8 mouse cellular contexts compared by ENCODE assay signal in genomic region chr17:15375701-15376493, GRCm38 (mm10). TPM values are rescaled to one million over a fixed set of nuclear protein-coding genes. Genes with fewer than 3 reads are reported as not detected.
DNase-seq lines count a peak whose midpoint lies in the region; ATAC-seq and TF ChIP-seq lines count a peak whose summit lies in the region.

No protein-coding gene starts in this region.

- peak overlapping the region; percentile 85 for H3K4me3 ChIP-seq in gastrocnemius, adult 2 months
- peak overlapping the region; percentile 67 for H3K4me3 ChIP-seq in hindbrain, embryonic 14.5 days (replicated peaks; ENCODE audit: low read length)

- no peaks in the 10 kb centered on the region for H3K27me3 ChIP-seq in hindbrain, embryonic 14.5 days (ENCODE audit: control insufficient read depth, insufficient read depth, low read length)

- H3K27ac ChIP-seq in gastrocnemius, adult 2 months: peak overlapping the region; percentile 88
- peak overlapping the region; percentile 93 for H3K27ac ChIP-seq in hindbrain, embryonic 14.5 days

- H3K4me2 ChIP-seq in hindbrain, embryonic 14.5 days (replicated peaks): peak overlapping the region; percentile 82

- peaks cover 18% of the 10 kb centered on the region for H3K36me3 ChIP-seq in hindbrain, embryonic 14.5 days (replicated peaks; ENCODE audit: control insufficient read depth, insufficient read depth)

- H3K9me3 ChIP-seq in hindbrain, embryonic 14.5 days (ENCODE audit: control insufficient read depth, low read length): no peaks in the 10 kb centered on the region

- WGBS in hindbrain, embryonic 14.5 days: under 1% methylated on average over 68 of the region's 69 CpGs

- TF ChIP-seq CTCF in gastrocnemius, adult 2 months (IDR thresholded peaks at IDR 0.05): no peak

- peak overlapping the region; percentile 90 for H3K9ac ChIP-seq in hindbrain, embryonic 14.5 days

- H3K4me1 ChIP-seq in hindbrain, embryonic 14.5 days (replicated peaks; ENCODE audit: control insufficient read depth, insufficient read depth, low read length): peaks cover 49% of the 10 kb centered on the region

- peak; percentile 8 for DNase-seq in T-cell, adult 2 months (ENCODE audit: low spot score)
- peak; percentile 31 for DNase-seq in cerebellum, adult 8-10 months
- DNase-seq in gastrocnemius, adult 2 months: peak; percentile 81
- peak; percentile 75 for DNase-seq in hindbrain, embryonic 14.5 days (ENCODE audit: low spot score)
- DNase-seq in left cerebral cortex, adult 8-10 months (ENCODE audit: low spot score in 2 of 2): peak; percentile 53 to 58
- DNase-seq in lung, postnatal 4 days: peak; percentile 72 to 82
- DNase-seq in retina, postnatal 1 day: peak; percentile 95

- intact Hi-C loops in gastrocnemius, adult 2 months (cut with DNase I): loop anchor here (5.0 kb wide), 1 partner anchor 89 kb away; no protein-coding TSS in a partner anchor

- ATAC-seq in hindbrain, embryonic 14.5 days (ENCODE audit: low FRiP score): peak; percentile 72
- no peak for ATAC-seq in activated CD4-positive, CD25-positive, alpha-beta regulatory T cell, adult 4 months

RNA-seq across cellular contexts. Expression of gene Dll1, which starts 0.8 kb away (rescaled TPM):
- total RNA-seq in gastrocnemius, adult 2 months (2021): 1 to 10 TPM; 3.0 to 4.1 TPM
- 12.5 and 15.1 TPM in 2 replicates for polyA plus RNA-seq in hindbrain, embryonic 14.5 days (2014; fragmentation: Nextera tagmentation; extraction: Ambion mirVana)
- 10 to 100 TPM in 1 of 4 experiments, 1 to 10 TPM in 3; 5.8 to 10.6 (median 8.0) TPM for total RNA-seq in left cerebral cortex, adult 8-10 months (2022)
- polyA plus RNA-seq in activated CD4-positive, CD25-positive, alpha-beta regulatory T cell, adult 4 months (2017; shearing (Covaris generic)): under 1 TPM in 1 of 2 experiments, not detected in 1; 0.63 TPM

RNA-seq across cellular contexts. Expression of gene Fam120b, which starts 20.1 kb away (rescaled TPM):
- total RNA-seq in gastrocnemius, adult 2 months (2021): 10 to 100 TPM; 10.9 to 12.8 TPM
- 45.2 and 50.4 TPM in 2 replicates for polyA plus RNA-seq in hindbrain, embryonic 14.5 days (2014; fragmentation: Nextera tagmentation; extraction: Ambion mirVana)
- 10 to 100 TPM; 44.8 to 48.3 (median 45.6) TPM for total RNA-seq in left cerebral cortex, adult 8-10 months (2022)
- polyA plus RNA-seq in activated CD4-positive, CD25-positive, alpha-beta regulatory T cell, adult 4 months (2017; shearing (Covaris generic)): 10 to 100 TPM; 26.8 to 32.4 TPM

Comparison
In these comparisons a context has a peak if more than half of its experiments do, and no peak if none do; other contexts are left out.
1. DNase-seq: peak in every context shown above with its lines; median percentile 95 in retina, postnatal 1 day; 81 in gastrocnemius, adult 2 months; 77 in lung, postnatal 4 days; 75 in hindbrain, embryonic 14.5 days; 56 in left cerebral cortex, adult 8-10 months; 31 in cerebellum, adult 8-10 months; 8 in T-cell, adult 2 months.